Mouse (Mus musculus): Measurements from ENCODE around the gene Hes7. TPM values are rescaled to one million over a fixed set of nuclear protein-coding genes. Genes with fewer than 3 reads are reported as not detected.
A peak's percentile ranks its signal among the peaks of the same experiment; 100 is the strongest.
"Not testable (repeated sequence)": the region's sequence is repeated elsewhere in the genome, so short reads cannot be mapped to it uniquely, and the experiment has no call there.

The Hes7 gene
- polyA plus RNA-seq, 3 experiments from 2014 or later = not detected

- peak; percentile 72 for ATAC-seq
Observed at GRCm38 (mm10) chr11:69088103-69088855, 31.9 kb upstream of the Hes7 start, which contains the start of gene Vamp2. Gene Vamp2, plus strand, starts transcription at chr11:69088490.

GRCm38 (mm10) chr11:69088856-69089615, 31.2 kb upstream of the Hes7 start:
- no peak for ATAC-seq

DNA sequence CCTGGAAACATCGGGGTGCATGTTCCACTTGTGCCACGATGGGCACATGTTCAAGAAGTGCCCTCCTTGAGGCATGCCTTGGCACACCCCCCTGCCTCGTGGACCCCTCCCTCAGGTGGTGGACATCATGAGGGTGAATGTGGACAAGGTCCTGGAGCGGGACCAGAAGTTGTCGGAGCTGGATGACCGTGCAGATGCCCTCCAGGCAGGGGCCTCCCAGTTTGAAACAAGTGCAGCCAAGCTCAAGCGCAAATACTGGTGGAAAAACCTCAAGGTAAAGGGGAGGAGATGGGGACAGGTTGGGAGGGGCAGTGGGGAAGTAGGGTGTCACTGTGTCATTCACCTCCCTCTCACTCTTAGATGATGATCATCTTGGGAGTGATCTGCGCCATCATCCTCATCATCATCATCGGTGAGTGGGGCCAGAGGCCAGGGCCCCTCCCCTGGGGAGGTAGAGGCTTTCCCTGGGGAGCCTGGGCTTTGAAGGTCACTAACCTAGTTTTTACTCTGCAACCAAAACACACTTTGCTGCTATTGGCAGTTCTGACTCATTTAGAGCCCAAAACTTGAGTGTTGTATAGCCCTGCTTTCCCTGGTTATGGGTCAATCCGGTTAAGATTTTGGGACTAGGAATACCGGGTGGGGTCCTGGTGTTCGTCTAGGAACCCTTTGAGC, 30.5 kb upstream of the Hes7 start:
- no peak for ATAC-seq

DNA sequence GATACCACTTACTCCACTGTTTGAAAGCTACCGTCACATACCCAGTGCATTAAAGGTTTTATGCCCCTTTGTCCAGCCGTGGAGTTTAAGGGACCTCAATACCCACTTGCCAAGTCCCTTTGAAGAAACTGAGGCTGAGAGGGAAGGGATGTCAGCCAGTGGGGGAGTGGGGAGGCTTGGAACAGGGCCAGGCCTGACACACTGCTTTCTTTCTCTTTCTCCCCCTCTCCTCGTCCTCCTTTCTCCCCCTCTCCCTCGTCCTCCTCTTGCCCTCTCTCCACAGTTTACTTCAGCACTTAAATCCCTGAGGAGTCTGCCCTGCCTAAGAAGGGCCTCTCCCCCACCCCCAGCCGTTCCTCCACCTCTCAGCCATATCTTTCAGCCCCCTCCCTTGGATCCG, 29.8 kb upstream of the Hes7 start:
- ATAC-seq = no peak

- ATAC-seq = no peak
Observed at GRCm38 (mm10) chr11:69091566-69092385, 28.4 kb upstream of the Hes7 start.

GRCm38 (mm10) chr11:69092386-69092751, 27.8 kb upstream of the Hes7 start:
- no peak for ATAC-seq

- no peak for ATAC-seq
Observed at GRCm38 (mm10) chr11:69092871-69093270, 27.3 kb upstream of the Hes7 start.

- not testable (repeated sequence) for ATAC-seq
Observed at GRCm38 (mm10) chr11:69093856-69094255, 26.3 kb upstream of the Hes7 start.

- peak; percentile 57 for ATAC-seq
Observed at GRCm38 (mm10) chr11:69094697-69095429, 25.3 kb upstream of the Hes7 start, which contains the start of gene Per1. Gene Per1, plus strand, starts transcription at chr11:69095217.

DNA sequence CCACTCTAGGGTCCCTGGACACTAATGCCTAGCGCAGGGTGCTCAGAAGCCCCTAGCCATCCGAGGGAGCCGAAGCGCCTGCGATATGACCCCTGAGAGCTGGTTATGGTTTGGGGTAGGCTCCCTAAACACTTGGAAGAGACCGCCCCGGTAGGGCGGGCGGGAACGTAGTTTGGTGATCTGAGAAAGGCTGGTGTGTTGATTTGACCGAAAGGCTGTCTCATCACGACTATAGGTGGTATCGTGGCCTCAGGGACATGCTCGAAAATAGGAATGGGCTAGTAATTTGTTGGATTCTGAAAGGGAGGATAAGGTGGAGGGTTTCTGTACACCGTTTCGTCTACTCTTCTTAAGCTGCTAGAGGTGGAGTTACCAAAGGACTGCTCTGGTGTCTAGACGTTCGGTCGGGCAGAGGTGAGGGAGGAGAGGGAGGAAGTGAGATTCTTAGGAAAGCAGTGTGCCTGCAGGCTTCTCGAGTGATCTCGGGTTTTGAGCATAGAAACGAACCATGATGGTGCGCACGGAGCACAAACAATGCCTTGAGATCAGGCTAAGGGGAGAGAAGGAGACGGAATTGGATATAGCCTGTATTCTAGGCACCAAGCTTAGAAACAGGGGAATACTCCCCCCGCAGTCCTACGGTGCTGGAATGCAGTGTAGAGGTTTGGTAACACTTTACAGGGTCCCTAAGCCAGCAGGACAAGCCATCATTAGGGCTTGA, 24.5 kb upstream of the Hes7 start:
- no peak for ATAC-seq

DNA sequence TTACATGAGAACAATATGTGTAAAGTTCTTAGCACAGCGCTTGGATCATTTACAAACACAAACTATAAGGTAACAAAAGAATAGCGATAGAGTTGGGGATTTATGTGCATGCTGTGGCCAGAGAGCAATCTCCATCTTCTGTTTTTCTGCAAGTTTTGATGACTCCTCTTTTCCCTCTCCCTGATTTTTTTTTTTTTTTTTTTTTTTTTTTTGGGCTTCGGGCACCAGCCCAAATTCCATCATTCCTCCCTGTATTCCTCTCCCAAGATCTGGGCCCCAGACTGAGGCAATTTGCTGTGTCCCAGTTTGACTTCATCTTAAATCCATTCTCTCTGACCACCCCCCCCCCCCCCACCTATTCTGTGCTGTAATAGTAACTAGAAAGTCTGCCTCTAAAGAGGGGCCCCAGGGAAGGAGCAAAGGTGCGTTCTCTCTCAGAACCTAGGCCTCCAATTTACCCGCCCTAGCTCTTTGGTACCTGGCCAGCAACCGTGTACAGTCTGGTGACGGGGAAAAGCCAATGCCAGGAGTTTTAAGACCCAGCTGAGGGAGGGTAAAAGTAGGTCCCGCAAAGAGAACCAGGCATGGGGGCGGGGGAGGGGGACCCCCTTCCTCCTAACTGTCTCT, 23.7 kb upstream of the Hes7 start:
- ATAC-seq = no peak

GRCm38 (mm10) chr11:69096987-69097900, 23.0 kb upstream of the Hes7 start:
- ATAC-seq = peak; percentile 2

DNA sequence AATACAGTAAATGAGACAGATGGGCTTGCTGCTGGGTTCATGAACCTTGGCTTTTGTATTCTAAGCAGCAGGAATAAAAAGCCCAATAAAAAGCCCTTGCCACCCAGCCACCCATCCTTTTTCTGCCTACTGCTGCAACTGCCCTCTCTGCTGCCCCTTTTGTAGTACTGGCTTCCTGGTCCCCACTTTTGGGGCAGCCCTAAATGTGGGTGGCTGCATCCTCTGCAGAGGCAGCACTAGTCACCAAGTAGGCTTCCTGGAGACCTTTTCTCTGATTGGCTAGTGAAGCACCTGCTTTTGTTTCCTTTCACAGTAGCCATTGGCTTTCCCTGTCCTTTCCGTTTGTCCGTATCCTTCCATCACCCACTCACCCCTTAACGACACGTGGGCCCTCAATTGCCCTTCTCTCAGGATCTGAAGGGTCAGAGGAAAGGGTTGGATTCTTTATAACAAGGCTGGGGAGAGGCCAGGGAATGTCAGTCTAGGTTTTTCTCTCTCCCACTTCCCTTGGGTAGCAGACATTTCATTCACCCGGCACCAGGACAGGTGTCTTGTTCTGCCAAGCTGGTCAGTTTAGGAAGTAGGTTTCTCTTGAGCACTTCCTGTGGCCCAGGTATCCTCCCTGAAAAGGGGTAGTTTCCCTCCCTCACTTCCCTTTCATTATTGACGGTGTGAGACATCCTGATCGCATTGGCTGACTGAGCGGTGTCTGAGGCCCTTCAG, 22.0 kb upstream of the Hes7 start:
- ATAC-seq = peak; percentile 53

DNA sequence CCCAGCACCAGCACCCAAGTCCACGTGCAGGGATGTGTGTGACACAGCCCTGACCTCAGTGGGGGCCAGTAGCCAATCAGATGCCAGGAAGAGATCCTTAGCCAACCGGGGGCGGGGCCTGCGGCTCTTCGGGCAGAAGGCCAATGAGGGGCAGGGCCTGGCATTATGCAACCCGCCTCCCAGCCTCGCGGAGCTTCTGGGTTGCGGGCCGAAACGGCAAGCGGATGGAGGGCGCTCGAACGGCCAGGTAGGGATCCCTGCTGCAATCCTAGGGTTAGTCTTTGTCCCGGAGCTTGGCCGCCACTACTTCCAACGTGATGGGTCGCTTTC, 21.5 kb upstream of the Hes7 start:
- ATAC-seq = no peak

GRCm38 (mm10) chr11:69099177-69099914, 20.9 kb upstream of the Hes7 start:
- no peak for ATAC-seq

- peak; percentile 20 for ATAC-seq
Observed at GRCm38 (mm10) chr11:69099915-69100345, 20.3 kb upstream of the Hes7 start.

DNA sequence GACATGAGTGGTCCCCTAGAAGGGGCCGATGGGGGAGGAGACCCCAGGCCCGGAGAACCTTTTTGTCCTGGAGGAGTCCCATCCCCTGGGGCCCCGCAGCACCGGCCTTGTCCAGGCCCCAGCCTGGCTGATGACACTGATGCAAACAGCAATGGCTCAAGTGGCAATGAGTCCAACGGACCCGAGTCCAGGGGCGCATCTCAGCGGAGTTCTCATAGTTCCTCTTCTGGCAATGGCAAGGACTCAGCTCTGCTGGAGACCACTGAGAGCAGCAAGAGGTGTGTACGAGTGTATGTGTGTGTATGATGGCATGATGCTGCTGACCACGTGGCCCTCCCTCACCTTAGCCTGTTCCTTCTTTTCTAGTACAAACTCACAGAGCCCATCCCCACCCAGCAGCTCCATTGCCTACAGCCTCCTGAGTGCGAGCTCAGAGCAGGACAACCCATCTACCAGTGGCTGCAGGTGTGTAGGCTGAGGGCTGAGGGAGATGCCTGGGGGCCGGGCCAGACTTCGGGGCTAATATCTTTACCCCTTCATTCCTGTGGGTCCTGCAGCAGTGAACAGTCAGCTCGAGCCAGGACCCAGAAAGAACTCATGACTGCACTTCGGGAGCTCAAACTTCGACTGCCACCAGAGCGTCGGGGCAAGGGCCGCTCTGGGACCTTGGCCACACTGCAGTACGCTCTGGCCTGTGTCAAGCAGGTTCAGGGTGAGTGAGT, 19.4 kb upstream of the Hes7 start:
- no peak for ATAC-seq
